7 mouse cellular contexts compared by ENCODE assay signal in the genomic region with DNA sequence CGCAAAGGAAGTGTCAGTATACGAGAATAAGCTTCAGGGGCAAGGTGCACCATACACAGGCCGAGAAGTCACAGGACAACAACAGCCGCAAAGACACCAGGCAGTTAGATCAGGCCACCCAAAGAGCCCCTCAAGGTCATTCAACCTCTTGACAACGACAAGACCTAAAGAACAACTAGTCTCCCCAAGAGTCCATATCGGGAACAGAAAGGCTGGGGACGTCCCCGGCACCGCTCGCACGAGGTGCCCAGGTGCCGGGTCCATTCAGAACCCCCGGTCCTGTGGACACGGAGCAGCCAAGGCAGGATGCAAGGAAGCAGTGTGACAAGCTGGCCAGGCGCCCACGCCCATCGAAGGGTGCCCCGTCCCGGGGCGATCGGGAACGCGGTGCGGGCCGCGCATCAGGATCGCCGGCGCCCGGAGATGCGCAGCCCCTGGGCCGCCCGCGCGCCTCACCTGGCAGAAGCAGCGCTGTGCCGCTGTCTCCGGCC. TPM values are rescaled to one million over a fixed set of nuclear protein-coding genes. Genes with fewer than 3 reads are reported as not detected.
DNase-seq lines count a peak whose midpoint lies in the region; ATAC-seq lines count a peak whose summit lies in the region.

No protein-coding gene starts in this region.

- no peaks in the 10 kb centered on the region for H3K9me3 ChIP-seq in heart, embryonic 16.5 days (replicated peaks; ENCODE audit: control insufficient read depth, low read length)
- no peaks in the 10 kb centered on the region for H3K9me3 ChIP-seq in liver, embryonic 16.5 days (replicated peaks; ENCODE audit: control insufficient read depth, low read length)

- 0% methylated on average over 38 of the region's 38 CpGs for WGBS in heart, embryonic 16.5 days
- WGBS in liver, embryonic 16.5 days (ENCODE audit: insufficient replicate concordance), result 0% methylated on average over 35 of the region's 38 CpGs

- H3K36me3 ChIP-seq in heart, embryonic 16.5 days (ENCODE audit: control insufficient read depth, insufficient read depth), result no peaks in the 10 kb centered on the region
- no peaks in the 10 kb centered on the region for H3K36me3 ChIP-seq in liver, embryonic 16.5 days (ENCODE audit: control insufficient read depth, insufficient read depth)

- peak overlapping the region; percentile 95 for H3K4me3 ChIP-seq in heart, embryonic 16.5 days (ENCODE audit: low read length)
- H3K4me3 ChIP-seq in liver, embryonic 16.5 days (ENCODE audit: low read depth, low read length), result peak overlapping the region; percentile 93

- H3K4me1 ChIP-seq in heart, embryonic 16.5 days (ENCODE audit: control insufficient read depth, insufficient read depth, low read length), result peaks cover 28% of the 10 kb centered on the region
- peaks cover 51% of the 10 kb centered on the region for H3K4me1 ChIP-seq in liver, embryonic 16.5 days (ENCODE audit: control insufficient read depth, low read depth, low read length)

- H3K9ac ChIP-seq in heart, embryonic 16.5 days (ENCODE audit: low read length), result peak overlapping the region; percentile 94
- H3K9ac ChIP-seq in liver, embryonic 16.5 days (ENCODE audit: low read depth, low read length), result peak overlapping the region; percentile 91

- DNase-seq in right cerebral cortex, postnatal 10 days (ENCODE audit: low spot score in 2 of 2), result peak; percentile 32 to 63
- no peak for DNase-seq in right cerebral cortex, adult 18-20 months
- DNase-seq in urinary bladder, postnatal 14 days (ENCODE audit: low spot score), result no peak

- H3K27me3 ChIP-seq in heart, embryonic 16.5 days (ENCODE audit: control insufficient read depth, insufficient read depth, low read length), result no peaks in the 10 kb centered on the region
- H3K27me3 ChIP-seq in liver, embryonic 16.5 days (ENCODE audit: control insufficient read depth, insufficient read depth, low read depth, low read length), result no peaks in the 10 kb centered on the region

- H3K4me2 ChIP-seq in heart, embryonic 16.5 days (ENCODE audit: low read depth, low read length), result peak overlapping the region; percentile 72
- peak overlapping the region; percentile 83 for H3K4me2 ChIP-seq in liver, embryonic 16.5 days (ENCODE audit: low read depth, low read length)

- peak overlapping the region; percentile 95 for H3K27ac ChIP-seq in heart, embryonic 16.5 days (ENCODE audit: low read length)
- H3K27ac ChIP-seq in liver, embryonic 16.5 days (ENCODE audit: low read length), result peak overlapping the region; percentile 93

- 0 out of 2 replicates have a peak, but pooled peaks have one; percentile 11 for ATAC-seq in common myeloid progenitor, adult 5-6 weeks (replicated peaks; ENCODE audit: low read depth, poor library complexity, severe bottlenecking)
- peak; percentile 46 for ATAC-seq in heart, embryonic 16.5 days (replicated peaks; ENCODE audit: extremely low read depth, insufficient read depth, low FRiP score)
- no peak; the same call in 1 of the 2 replicates for ATAC-seq in liver, embryonic 16.5 days (ENCODE audit: low read depth)
- 0 out of 2 replicates have a peak, but pooled peaks have one; percentile 14 for ATAC-seq in neutrophil, adult 5-6 weeks (ENCODE audit: extremely low read depth, insufficient number of reproducible peaks, low FRiP score, poor library complexity, severe bottlenecking)

RNA-seq across cellular contexts. Expression of a gene that starts 0.6 kb away (rescaled TPM):
- 48.1 and 55.0 TPM in 2 replicates for total RNA-seq in common myeloid progenitor, adult 5-6 weeks (2017)
- polyA plus RNA-seq in heart, embryonic 16.5 days (2015; fragmentation: Nextera tagmentation; extraction: Ambion mirVana), result 28.1 and 32.2 TPM in 2 replicates
- 37.8 and 44.5 TPM in 2 replicates for polyA plus RNA-seq in liver, embryonic 16.5 days (2015; fragmentation: Nextera tagmentation; extraction: Ambion mirVana)
- total RNA-seq in neutrophil, adult 5-6 weeks (2017), result 17.0 and 25.9 TPM in 2 replicates

RNA-seq across cellular contexts. Expression of a gene that starts 11.6 kb away (rescaled TPM):
- total RNA-seq in common myeloid progenitor, adult 5-6 weeks (2017), result 222 and 266 TPM in 2 replicates
- polyA plus RNA-seq in heart, embryonic 16.5 days (2015; fragmentation: Nextera tagmentation; extraction: Ambion mirVana), result 110 and 134 TPM in 2 replicates
- 70.8 and 80.2 TPM in 2 replicates for polyA plus RNA-seq in liver, embryonic 16.5 days (2015; fragmentation: Nextera tagmentation; extraction: Ambion mirVana)
- 111 and 117 TPM in 2 replicates for total RNA-seq in neutrophil, adult 5-6 weeks (2017)

RNA-seq across cellular contexts. Expression of a gene that starts 32.9 kb away (rescaled TPM):
- total RNA-seq in common myeloid progenitor, adult 5-6 weeks (2017), result 19.3 and 26.5 TPM in 2 replicates
- 49.2 and 61.5 TPM in 2 replicates for polyA plus RNA-seq in heart, embryonic 16.5 days (2015; fragmentation: Nextera tagmentation; extraction: Ambion mirVana)
- polyA plus RNA-seq in liver, embryonic 16.5 days (2015; fragmentation: Nextera tagmentation; extraction: Ambion mirVana), result 11.4 and 14.1 TPM in 2 replicates
- total RNA-seq in neutrophil, adult 5-6 weeks (2017), result 18.2 and 20.6 TPM in 2 replicates

Comparison
In these comparisons a context has a peak if more than half of its experiments do, and no peak if none do; other contexts are left out.
1. DNase-seq: peak in right cerebral cortex, postnatal 10 days (2 of 2); none in right cerebral cortex, adult 18-20 months (single experiment) and urinary bladder, postnatal 14 days (single experiment).